Mouse (Mus musculus) neutrophil, adult 5-6 weeks (primary cell): ENCODE data around the gene Ugt1a6b. TPM values are rescaled to one million over a fixed set of nuclear protein-coding genes. Genes with fewer than 3 reads are reported as not detected.
"Not testable (repeated sequence)": the region's sequence is repeated elsewhere in the genome, so short reads cannot be mapped to it uniquely, and the experiment has no call there.

ENCODE experiments used
- ATAC-seq: fragments of 151-379, 151-347 bp; 2 replicates; pipeline ENCODE4 v1.8.0; 2017; ENCODE audit warnings: mild to moderate bottlenecking, moderate TSS enrichment; ENCODE audit not compliant: insufficient number of reproducible peaks, poor library complexity, low FRiP score, severe bottlenecking; ENCODE audit errors: extremely low read depth
- total RNA-seq: library from RNA; stranded (forward); fragments of 200-1000 nt; gene quantifications from 2 replicates; pipeline ENCODE4 v1.2.3, GENCODE M21; 2017

The Ugt1a6b gene
- total RNA-seq, 1 experiment from 2014 or later: 8.6 TPM

DNA sequence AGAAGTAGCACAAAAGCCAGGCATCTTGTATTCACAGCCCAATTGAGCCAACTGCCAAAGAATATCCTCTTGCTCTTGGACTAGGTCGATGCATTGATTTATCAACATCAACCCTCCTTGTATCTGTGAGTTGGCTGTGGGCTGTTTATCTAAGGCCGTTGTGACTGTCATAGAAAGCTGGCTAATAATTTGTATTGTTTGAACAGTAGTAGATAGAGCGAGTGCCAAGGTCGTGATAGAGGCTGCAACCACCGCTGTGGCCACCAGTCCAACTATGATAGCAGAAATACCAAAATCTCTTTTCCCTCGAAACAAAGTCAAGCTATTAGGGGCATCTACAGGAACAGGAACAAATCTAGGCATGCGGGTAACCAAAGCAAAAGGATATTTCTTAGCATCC is 69.1 kb downstream of the Ugt1a6b start:
- ATAC-seq: not testable (repeated sequence)

DNA sequence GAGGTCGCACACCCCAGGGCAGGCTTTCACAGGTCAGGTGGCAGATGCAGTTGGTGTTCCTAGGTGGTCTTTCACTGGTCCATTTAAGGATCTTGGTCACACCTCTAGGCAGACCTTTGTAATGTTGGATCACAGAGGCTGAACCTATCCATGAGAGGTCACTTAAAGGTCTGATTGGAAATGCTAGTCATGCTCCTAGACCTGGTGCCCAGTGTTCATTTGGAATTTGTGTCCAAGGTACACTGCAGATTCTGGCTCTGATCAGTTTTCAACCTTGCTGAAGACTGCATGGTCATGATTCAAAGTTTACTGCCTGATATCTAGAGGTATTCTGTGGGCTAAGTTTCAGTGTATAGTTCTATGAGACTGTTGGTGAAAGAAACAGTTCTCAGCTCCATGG is 76.6 kb downstream of the Ugt1a6b start:
- ATAC-seq: no peak

DNA sequence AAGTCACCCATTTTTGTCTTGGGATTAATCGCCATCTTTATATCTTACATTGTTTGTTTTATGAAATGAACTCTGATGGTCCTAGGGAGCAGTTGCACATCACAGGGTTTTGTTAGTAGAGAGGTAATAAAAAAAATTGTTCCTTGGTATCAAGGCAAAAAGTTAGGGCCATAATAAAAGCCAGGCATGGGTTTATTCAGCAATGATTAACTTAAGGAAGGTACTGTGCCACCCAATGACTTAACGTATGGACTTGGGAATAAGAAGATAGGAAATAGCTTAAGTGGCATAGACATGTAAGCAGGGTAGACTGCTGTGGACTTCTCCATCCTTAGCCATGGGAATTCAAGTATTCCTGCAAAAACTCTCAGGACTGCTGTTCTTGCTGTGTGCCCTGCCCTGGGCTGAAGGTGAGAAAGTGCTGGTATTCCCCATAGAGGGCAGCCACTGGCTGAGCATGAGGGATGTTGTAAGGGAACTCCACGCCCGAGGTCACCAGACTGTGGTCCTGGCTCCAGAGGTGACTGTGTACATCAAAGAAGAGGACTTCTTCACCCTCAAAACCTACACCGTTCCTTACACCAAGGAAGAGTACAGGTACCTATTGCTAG is 83.4 kb downstream of the Ugt1a6b start:
- no peak for ATAC-seq

DNA sequence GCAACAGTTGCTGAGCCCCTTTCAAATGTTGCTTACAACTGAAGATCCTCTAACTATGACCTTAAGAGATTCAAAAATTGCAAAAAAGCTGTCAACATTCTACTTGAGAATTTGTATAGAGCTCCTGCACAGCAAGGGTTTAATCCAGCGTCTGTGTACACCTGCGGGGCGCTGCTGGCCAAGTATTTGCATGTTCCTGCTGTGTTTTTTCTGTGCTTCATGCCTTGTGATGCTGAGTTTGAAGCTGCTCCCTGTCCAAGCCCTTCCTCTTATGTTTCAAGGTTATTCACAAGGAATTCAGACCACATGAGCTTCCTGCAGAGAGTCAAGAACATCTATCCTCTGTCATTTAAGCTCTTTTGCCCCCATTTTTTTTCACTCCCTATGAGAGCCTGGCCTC is 89.1 kb downstream of the Ugt1a6b start:
- ATAC-seq: no peak

DNA sequence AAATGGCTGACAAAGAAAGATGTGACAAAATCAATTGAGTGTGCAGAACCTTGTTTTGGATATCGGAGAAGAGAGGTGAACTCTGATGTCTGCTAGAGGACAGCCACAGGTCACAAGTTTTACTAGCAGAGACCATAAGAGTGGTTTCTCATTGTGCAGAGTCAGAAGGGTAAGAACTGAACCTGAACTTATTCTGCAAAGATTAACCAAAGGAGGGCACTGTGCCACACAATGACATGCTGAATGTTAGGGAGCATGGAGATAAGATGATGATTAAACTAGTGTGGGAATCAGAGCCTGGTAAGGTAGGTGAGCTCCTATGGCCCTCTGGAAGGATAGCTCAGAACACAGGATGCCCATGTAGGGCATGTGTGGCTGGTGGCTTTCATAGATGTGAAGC is 92.6 kb downstream of the Ugt1a6b start:
- ATAC-seq: no peak

DNA sequence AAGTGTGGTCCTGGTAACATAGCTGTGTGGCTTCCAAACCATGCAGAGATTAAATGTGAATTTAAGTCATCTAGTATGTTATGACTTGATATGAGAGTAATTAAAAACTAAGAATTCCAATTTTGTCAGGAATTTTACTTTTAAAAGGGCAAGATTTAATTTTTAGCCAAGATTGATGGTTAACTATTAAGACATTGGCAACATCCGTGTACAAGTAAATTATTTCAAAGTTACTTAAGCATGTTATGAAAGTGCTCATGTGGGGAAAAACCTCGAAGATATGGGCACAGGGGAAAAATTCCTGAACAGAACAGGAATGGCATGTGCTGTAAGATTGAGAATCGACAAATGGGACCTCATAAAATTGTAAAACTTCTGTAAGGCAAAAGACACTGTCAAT is 94.4 kb downstream of the Ugt1a6b start:
- no peak for ATAC-seq

DNA sequence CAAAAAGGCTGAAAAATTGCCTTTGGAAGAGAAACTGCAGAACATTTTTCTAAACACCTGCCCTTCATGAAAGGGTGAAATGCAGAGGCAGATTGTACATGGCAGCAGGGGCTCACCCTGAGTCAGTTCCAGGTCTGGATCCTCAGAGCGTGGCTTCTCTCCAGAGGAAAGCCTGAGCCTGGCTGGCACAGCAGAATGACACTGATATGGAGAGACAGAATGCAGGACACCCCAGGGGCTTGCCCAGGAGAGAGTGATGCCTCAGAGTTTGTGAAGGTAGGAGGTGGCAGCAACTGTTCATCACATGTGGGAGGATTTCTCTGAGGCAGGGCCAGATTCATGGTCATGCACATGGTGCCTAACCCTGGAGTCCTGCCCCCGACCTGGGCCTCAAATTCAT is 96.9 kb downstream of the Ugt1a6b start:
- ATAC-seq: no peak

DNA sequence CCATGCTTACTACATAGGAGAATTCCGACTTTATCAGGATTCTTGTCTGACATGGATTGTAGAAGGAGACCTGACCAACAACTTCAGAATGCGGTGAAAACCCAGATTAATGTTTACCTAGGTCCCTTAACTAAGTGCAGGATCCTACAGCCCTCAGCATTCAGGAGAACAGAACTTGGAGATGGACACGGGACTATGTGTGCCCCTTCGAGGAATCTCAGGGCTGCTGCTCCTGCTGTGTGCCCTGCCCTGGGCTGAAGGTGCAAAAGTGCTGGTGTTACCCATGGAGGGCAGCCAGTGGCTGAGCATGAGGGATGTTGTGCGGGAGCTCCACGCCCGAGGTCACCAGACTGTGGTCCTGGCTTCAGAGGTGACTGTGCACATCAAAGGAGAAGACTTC is 97.4 kb downstream of the Ugt1a6b start, which contains the start of gene Ugt1a2:
Gene Ugt1a2, plus strand, starts transcription at position 146 of the 400 bp plus-strand sequence.
- no peak for ATAC-seq

DNA sequence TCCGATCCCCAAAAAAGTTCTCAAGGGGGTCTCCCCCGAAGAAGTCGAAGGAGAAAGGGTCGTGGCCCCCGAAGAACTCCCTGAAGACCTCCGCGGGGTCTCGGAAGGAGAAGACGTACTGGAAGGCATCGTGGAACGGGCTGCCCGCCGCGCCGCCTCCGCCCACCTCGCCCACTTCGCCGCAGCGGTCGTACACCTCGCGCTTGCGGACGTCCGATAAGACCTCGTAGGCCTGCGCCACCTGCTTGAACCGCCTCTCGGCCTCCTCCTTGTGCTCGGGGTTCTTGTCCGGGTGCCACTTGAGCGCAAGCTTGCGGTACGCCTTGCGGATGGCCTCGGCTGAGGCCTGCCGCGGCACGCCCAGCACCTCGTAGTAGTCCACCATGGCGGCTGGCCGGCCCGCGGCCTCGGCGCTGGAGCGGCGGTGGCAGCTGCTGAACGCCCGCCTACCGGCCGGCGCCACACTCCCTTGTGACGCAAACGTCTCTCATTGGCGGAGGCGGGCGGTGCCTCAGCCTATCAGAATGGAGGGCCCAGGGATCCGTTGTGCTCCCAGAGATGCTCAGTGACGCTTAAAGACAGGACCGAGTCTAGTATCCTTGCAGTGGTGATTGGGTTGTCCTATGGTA is 102.4 kb downstream of the Ugt1a6b start, which contains the start of gene Dnajb3:
Gene Dnajb3, minus strand, starts transcription at position 489 of the 629 bp plus-strand sequence.
- ATAC-seq: no peak

DNA sequence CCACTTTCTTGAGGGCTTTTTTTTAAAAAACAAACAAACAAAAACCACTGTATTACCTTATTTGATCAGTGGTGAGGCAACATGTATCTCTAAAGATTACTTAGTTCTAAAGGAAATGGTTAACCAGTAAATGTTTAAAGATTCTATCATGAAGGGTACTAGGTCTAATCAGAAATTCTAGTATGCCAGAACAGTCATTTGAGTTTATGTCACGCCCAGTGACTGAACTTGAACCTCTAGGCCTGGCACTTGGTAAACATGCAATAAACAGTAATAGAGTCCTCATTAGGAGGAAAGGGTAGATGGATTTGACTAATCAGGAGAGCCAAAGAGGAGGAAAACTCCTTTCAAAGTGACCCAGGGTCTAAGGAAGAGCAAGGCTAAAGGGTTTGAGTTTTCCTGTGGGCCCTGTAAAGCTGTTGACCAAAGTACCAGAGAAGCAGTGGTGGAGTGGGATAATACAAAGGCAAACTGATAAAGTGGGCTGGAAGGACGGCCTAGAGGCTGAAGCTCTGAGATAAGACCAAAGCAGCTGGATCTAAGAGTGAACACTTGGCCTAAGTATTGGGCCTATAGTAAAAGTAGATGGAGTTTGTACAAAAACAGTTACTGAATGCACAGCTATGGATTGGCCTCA is 103.9 kb downstream of the Ugt1a6b start:
- ATAC-seq: no peak

DNA sequence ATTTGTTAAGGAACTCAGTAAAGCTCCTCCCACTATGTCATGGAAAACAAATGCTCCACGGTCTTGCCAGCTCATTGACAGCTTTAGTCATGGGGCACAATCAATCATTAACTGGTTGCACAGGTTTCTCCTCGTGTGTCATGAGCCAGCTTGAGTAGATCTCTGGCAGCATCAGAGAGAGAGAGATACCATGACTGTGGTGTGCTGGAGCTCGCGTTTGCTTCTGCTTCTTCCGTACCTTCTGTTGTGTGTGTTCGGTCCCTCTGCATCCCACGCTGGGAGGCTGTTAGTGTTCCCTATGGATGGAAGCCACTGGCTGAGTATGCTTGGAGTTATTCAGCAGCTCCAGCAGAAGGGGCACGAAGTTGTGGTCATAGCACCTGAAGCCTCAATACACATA is 108.8 kb downstream of the Ugt1a6b start, which contains the start of gene Ugt1a1:
Gene Ugt1a1, plus strand, starts transcription at position 148 of the 400 bp plus-strand sequence.
- peak; percentile 6; the same call in 1 of the 2 replicates for ATAC-seq

DNA sequence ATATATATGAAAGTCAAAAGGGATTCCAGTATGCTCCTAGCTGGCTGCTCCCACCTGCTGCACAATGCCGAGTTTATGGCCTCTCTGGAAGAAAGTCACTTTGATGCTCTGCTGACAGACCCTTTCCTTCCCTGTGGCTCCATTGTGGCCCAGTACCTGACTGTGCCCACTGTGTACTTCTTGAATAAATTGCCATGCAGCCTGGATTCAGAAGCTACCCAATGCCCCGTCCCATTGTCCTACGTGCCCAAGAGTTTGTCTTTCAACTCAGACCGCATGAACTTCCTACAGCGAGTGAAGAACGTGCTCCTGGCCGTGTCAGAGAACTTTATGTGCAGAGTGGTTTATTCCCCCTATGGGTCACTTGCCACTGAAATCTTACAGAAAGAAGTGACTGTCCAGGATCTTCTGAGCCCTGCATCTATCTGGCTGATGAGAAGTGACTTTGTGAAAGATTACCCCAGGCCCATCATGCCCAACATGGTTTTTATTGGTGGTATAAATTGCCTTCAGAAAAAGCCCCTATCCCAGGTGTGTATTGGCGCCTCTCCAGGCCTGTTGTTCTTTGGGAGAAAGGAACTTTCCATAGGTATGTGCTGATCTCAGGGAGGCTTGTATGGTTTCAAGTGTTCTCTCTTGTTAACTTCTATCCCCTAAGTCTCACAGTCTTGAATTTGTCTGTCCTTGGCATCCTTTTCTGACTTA is 109.4 kb downstream of the Ugt1a6b start:
- ATAC-seq: 0 out of 2 replicates have a peak, but pooled peaks have one; percentile 11

DNA sequence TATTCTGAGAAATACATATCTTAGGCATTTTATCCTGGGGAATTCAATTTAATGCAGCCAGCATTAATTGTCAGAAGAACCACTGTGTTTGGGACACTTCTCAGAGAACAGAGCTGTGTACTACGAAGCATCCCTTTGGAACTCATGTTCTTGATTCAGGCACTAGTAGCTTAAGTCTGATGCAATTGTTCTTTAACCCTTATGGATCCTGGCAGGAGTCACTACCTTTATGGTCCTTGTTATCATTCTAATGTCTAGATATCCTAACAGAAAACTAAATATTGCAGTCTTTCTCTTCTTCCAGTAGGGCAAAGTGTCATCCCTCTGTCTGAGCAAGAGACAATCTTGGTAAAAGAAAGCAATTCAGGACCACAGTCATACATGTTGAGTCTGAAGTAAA is 110.0 kb downstream of the Ugt1a6b start:
- ATAC-seq: no peak

DNA sequence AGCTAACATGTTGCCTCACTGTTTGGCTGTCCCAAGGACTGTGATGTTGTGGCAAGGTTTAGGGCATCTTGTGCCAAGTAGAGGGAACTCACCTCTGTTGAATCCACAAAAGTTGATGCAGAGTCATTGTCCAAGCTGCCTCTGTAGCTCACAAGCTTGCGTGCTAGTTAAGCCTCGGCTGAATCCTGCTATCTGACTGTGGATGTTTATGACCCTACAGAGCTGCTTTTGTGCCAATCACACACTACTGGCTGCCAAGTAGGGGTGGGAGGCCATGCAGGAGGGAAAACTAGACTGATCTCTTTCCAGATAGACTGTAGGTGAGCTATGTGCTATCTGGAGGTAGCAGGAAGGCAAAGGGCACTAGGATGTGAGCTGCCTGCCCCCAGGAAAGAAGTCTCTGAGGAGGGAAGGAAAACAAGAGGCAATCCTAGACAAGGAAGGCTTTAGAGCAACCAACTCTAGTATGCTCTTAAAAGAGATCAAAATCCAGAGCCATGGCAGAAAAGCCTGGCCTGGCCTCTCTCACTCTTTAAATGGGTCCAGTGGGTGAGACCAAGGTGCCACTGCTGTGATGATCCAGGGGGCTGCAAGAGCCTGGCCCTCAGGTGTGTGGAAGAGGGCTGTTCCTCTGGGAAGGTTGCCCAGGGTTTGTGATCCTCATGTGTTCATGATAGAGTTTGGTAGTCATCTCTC is 110.9 kb downstream of the Ugt1a6b start:
- peak; percentile 1; the same call in 1 of the 2 replicates for ATAC-seq

DNA sequence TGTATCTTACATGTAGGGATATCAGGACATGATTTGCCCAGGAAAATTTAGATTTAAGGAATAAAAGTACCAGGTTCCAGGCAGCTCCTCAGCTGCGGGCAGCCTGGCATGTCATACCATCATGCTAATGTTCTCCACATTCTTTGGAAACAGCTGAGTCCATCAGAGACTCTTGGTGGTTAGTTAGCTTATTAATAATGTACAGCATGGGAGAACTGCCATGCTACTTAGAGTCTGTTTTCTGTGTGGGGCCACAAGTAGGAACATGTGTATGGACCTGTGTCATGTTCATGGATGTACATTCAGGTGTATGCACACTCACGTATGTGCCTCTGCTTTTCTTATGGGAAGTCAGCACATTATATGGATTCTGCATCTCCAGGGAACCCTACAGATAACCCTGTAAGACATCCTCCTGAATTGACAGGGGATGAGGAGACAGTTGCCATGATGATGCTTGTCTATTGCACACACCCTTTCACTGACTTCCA is 111.5 kb downstream of the Ugt1a6b start:
- ATAC-seq: no peak

DNA sequence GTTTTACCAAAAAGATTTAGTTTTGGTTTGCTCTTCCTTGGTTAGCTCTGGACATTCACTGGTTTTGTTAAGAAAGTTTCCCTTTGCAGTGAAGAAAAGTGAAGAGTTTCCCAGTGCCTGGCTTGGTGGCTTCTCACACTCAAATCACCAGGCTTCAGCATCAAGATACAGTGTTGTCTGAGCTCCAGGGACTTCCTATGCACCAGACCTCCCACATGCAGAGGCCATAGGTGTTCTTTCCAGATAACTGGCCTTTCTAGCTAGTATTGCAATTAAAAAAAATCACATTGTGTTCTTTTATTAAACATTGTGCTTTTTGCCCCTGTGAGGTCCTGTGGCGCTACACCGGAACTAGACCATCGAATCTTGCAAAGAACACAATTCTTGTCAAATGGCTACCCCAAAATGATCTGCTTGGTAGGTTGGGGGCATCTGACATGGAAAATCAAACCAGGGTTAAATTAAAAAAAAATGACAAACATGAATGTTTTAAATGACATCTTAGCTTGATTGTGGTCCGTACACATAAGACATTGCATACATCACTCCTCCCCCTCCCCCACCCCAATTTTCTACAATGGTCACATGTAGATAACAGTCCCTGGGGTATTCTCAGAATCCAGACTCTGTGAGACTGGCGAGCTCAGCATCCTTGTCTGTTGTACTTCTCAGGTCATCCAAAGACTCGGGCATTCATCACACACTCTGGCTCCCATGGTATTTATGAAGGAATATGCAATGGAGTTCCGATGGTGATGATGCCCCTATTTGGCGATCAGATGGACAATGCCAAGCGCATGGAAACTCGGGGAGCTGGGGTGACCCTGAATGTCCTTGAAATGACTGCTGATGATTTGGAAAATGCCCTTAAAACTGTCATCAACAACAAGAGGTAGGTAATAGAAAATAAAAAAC is 112.7 kb downstream of the Ugt1a6b start:
- ATAC-seq: no peak

DNA sequence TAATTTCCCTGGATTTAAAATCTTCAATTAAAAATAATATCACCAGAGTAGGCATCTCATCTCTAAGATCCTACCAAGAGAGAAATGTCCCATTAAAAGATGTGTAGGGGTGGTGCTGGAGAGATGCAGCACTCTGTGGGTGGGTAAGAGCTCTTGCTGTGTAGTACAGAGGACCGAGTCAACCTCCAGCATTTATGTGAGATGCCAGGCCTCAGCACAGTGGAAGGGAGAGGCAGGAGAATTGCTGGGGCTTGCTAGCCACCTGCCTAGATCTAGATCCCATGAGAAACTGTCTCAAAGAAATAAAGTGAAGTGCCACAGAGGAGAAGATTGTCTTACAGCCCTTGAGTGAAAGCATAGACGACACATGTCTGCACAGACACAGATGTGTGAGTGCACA is 113.5 kb downstream of the Ugt1a6b start:
- ATAC-seq: no peak

DNA sequence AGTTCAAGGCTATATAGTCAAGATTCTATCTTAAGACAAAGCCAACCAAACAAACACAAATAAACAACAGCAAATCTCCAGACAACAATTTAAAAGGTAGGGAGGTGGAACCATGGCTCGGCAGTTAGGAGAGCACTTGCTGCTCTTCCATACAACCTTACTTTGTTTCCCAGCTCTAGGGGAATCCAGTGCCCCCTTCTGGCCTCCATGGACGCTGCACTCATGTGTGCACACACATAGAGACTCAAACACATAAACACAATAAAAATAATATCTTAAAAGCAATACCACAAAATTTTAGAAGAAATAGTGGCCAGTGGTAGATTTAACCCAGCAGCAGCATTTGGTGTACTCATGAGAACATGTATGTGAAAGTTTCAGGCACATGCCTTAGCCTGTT is 114.1 kb downstream of the Ugt1a6b start:
- no peak for ATAC-seq
